Mouse (Mus musculus): Measurements from ENCODE around the gene Olfr555. TPM values are rescaled to one million over a fixed set of nuclear protein-coding genes. Genes with fewer than 3 reads are reported as not detected.

Gene Olfr555
- not detected in 2 replicates for polyA plus RNA-seq (2012; ENCODE audit: low replicate concordance)

DNA sequence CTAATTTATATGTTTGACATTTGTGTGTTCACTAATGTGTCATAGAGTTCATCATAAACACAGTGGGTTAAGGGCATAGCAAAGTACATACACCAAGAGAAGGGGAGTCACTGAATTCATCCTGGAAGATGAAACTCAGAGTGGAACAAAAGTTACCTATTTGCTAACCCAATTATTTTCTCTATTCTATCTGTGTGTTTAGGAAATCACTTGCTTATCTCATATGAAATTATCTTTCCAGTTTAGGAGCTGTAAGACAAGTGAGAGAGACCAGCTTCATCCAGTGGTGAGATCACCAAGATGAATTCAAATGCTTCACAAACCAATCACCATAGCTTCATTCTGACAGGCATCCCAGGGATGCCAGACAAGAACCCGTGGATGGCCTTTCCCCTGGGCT lies at the start of gene Olfr555:
Gene Olfr555, plus strand, starts transcription at position 301 of the 400 bp plus-strand sequence.

GRCm38 (mm10) chr7:102618118-102618517 lies 40.5 kb upstream of the Olfr555 start, which contains the start of gene Olfr553:
TSS of gene Olfr553 (minus strand) at chr7:102618218.

DNA sequence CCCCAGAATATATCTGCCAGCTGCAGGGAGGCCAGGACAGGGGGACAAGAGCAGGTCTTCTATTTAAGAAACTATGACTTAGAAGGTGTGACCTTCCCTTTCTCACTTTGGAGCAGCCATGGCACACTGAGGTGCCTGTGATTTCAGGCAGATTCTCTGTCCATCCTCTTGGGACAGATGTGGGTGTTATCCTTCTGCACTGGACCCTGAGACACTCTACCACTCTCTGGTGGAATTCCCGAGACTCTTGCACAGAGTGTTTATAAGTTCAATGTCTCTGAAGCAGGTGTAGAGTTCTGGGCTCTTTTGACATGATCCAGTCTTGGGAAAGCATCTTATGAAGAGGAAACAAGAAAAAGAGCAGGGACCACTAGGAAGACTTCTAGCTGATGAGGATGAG lies 20.5 kb upstream of the Olfr555 start, which contains the start of gene Olfr554:
Gene Olfr554, plus strand, starts transcription at position 301 of the 400 bp plus-strand sequence.

DNA sequence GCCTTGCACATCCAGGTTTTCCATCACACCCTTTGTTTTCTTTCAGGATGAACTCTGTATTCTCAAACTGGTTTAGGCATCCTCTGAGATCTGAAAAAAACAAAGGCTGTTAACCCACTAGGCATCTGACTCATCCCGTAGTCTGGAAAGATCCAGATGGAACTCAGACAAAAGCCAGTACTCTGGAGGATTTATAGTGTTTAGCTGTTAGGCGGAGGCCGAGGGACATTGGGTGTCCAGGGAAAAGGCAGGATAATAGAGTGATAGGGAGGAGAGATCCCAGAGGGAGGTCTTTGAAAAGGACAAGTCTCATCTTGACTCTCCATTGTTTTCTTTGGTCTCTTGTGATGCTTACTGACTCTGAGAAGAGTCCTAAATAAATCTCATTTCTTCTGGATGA lies 6.0 kb downstream of the Olfr555 start, which contains the start of gene Olfr556:
Gene Olfr556, plus strand, starts transcription at position 301 of the 400 bp plus-strand sequence.

GRCm38 (mm10) chr7:102686944-102687501 lies 28.4 kb downstream of the Olfr555 start, which contains the start of gene Trim68:
TSS of gene Trim68 (minus strand) at chr7:102687327.

DNA sequence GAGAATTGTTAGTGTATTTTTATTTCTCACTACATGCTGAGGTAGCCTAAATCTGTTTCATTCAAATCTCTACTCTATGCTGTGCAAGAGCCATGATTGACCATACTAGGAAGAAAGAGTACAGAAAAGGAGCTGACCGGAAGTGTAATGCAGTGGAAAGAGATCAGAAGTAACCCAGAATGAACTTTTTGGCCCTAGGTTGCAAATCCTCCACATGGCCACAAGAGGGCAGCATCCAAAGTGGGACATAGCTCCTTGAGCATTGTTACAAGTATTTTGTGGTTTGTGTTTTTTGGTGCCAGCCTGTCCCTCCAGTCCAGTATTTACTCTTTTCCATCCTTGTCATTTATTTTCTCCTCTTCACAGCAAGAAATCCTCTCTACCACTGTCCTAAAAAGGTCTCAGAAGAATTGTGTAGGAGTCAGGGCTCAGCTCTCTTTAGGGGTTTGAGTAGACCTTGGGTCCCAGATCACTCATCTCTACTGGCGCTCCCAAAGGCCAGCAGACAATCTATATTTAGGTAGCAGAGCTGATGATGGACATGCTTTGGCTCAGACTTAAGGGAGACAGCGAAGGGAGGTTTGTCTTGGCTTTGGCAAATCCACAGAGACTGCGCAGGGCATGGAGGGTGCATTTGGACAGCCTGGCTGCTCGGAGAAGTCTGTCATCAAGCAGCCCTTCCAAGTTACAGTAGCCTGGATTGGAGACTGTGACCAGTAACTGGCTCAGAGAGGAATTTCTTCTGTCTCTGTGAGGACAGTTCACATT lies 36.9 kb downstream of the Olfr555 start, which contains the start of gene Olfr557:
Gene Olfr557, plus strand, starts transcription at position 553 of the 768 bp plus-strand sequence.

GRCm38 (mm10) chr7:102701915-102702314 lies 43.3 kb downstream of the Olfr555 start, which contains the start of gene Olfr558:
TSS of gene Olfr558 (plus strand) at chr7:102702215.

Other genes with a start within 250 kb of the Olfr555 start
- 19.3 and 87.3 TPM in 2 replicates for gene Rrm1, start 217.1 kb upstream of the Olfr555 start, polyA plus RNA-seq (2012; ENCODE audit: low replicate concordance)
- not detected in 2 replicates for gene Olfr543, start 177.1 kb upstream of the Olfr555 start, polyA plus RNA-seq (2012; ENCODE audit: low replicate concordance)
- gene Olfr544, start 170.5 kb upstream of the Olfr555 start, polyA plus RNA-seq (2012; ENCODE audit: low replicate concordance) = not detected in 2 replicates
- gene Olfr545, start 159.2 kb upstream of the Olfr555 start, polyA plus RNA-seq (2012; ENCODE audit: low replicate concordance) = not detected in 2 replicates
- gene Olfr547, start 124.1 kb upstream of the Olfr555 start, polyA plus RNA-seq (2012; ENCODE audit: low replicate concordance) = not detected in 2 replicates
- gene Olfr548-ps1, start 117.9 kb upstream of the Olfr555 start, polyA plus RNA-seq (2012; ENCODE audit: low replicate concordance) = not detected in 2 replicates
- not detected in 2 replicates for gene Olfr549, start 109.0 kb upstream of the Olfr555 start, polyA plus RNA-seq (2012; ENCODE audit: low replicate concordance)
- gene Trim21, start 93.3 kb upstream of the Olfr555 start, polyA plus RNA-seq (2012; ENCODE audit: low replicate concordance) = 2.1 and 6.2 TPM in 2 replicates
- not detected in 2 replicates for gene Olfr550, start 87.4 kb upstream of the Olfr555 start, polyA plus RNA-seq (2012; ENCODE audit: low replicate concordance)
- not detected in 2 replicates for gene Olfr551, start 66.9 kb upstream of the Olfr555 start, polyA plus RNA-seq (2012; ENCODE audit: low replicate concordance)
- gene Olfr552, start 61.1 kb upstream of the Olfr555 start, polyA plus RNA-seq (2012; ENCODE audit: low replicate concordance) = 0.06 TPM in 1 of 2 replicates, not detected in the other
- 0.37 TPM in 1 of 2 replicates, not detected in the other for gene Olfr553, start 40.6 kb upstream of the Olfr555 start, polyA plus RNA-seq (2012; ENCODE audit: low replicate concordance)
- gene Olfr554, start 20.4 kb upstream of the Olfr555 start, polyA plus RNA-seq (2012; ENCODE audit: low replicate concordance) = 0.07 TPM in 1 of 2 replicates, not detected in the other
- gene Olfr556, start 6.1 kb downstream of the Olfr555 start, polyA plus RNA-seq (2012; ENCODE audit: low replicate concordance) = not detected in 2 replicates
- gene Trim68, start 28.5 kb downstream of the Olfr555 start, polyA plus RNA-seq (2012; ENCODE audit: low replicate concordance) = 0.35 and 1.2 TPM in 2 replicates
- not detected in 2 replicates for gene Olfr557, start 37.1 kb downstream of the Olfr555 start, polyA plus RNA-seq (2012; ENCODE audit: low replicate concordance)
- gene Olfr558, start 43.4 kb downstream of the Olfr555 start, polyA plus RNA-seq (2012; ENCODE audit: low replicate concordance) = not detected in 2 replicates
- not detected in 2 replicates for gene Olfr33, start 60.2 kb downstream of the Olfr555 start, polyA plus RNA-seq (2012; ENCODE audit: low replicate concordance)
- gene Olfr559, start 68.7 kb downstream of the Olfr555 start, polyA plus RNA-seq (2012; ENCODE audit: low replicate concordance) = not detected in 2 replicates
- not detected in 2 replicates for gene Olfr560, start 100.5 kb downstream of the Olfr555 start, polyA plus RNA-seq (2012; ENCODE audit: low replicate concordance)
- gene Olfr78, start 100.6 kb downstream of the Olfr555 start, polyA plus RNA-seq (2012; ENCODE audit: low replicate concordance) = not detected in 2 replicates
- not detected in 2 replicates for gene Olfr561, start 112.4 kb downstream of the Olfr555 start, polyA plus RNA-seq (2012; ENCODE audit: low replicate concordance)
- gene Olfr564, start 144.7 kb downstream of the Olfr555 start, polyA plus RNA-seq (2012; ENCODE audit: low replicate concordance) = not detected in 2 replicates
- not detected in 2 replicates for gene Olfr566, start 199.9 kb downstream of the Olfr555 start, polyA plus RNA-seq (2012; ENCODE audit: low replicate concordance)
- not detected in 2 replicates for gene Olfr568, start 218.3 kb downstream of the Olfr555 start, polyA plus RNA-seq (2012; ENCODE audit: low replicate concordance)
- gene Olfr569, start 232.1 kb downstream of the Olfr555 start, polyA plus RNA-seq (2012; ENCODE audit: low replicate concordance) = not detected in 2 replicates
- not detected in 2 replicates for gene Olfr570, start 235.8 kb downstream of the Olfr555 start, polyA plus RNA-seq (2012; ENCODE audit: low replicate concordance)

Data from leukemia stem cell, adult 10-12 weeks (primary cell).